Mouse (Mus musculus) cerebellum, adult 2 months (tissue): ENCODE measurements around the gene Hamp2.
"Not testable (repeated sequence)": the region's sequence is repeated elsewhere in the genome, so short reads cannot be mapped to it uniquely, and the experiment has no call there.

Source experiments
- CTCF ChIP-seq: fragments of 200-500 bp; IDR thresholded peaks from 2 replicates; pipeline ENCODE4 v1.5.1; 2011; ENCODE audit warnings: low read depth, mild to moderate bottlenecking, control low read depth, low read length, moderate library complexity, borderline replicate concordance; ENCODE audit not compliant: insufficient read depth
- POLR2A ChIP-seq: fragments of 200-500 bp; IDR thresholded peaks from 2 replicates; pipeline ENCODE4 v1.6.1; 2011; ENCODE audit warnings: low read length, control low read depth, borderline replicate concordance; ENCODE audit not compliant: insufficient read depth

DNA sequence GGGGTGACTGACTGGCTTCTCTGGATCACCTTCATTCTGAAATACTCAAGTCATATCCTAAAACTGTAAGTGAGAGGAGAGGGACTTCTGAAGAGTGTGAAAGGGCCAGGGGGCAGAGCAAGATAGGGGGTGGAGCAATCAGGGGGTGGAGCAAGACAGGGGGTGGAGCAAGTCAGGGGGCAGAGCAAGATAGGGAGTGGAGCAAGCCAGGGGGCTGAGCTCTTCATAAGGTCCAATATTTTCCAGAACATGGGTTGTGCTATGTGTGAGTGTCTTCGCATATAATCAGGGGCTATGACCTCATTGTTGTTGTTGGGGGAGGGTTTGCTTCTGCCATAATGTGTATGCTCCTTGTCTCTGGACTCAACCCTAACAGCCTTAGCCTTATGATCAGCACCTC, 15.6 kb upstream of the Hamp2 start:
- TF ChIP-seq CTCF, POLR2A: not testable (repeated sequence)
